Mouse (Mus musculus) liver, adult (tissue): ENCODE results near the gene Bend4.

ENCODE experiments used
- GATA4 ChIP-seq: IDR thresholded peaks from 2 replicates; pipeline ENCODE4 v1.6.1; 2014; ENCODE audit warnings: mild to moderate bottlenecking, low read length; ENCODE audit not compliant: insufficient replicate concordance

Bend4 gene

GRCm38 (mm10) chr5:67427443-67428360, at the start of gene Bend4:
Gene Bend4 (minus strand): TSS chr5:67428310.
- no peak for TF ChIP-seq GATA4

DNA sequence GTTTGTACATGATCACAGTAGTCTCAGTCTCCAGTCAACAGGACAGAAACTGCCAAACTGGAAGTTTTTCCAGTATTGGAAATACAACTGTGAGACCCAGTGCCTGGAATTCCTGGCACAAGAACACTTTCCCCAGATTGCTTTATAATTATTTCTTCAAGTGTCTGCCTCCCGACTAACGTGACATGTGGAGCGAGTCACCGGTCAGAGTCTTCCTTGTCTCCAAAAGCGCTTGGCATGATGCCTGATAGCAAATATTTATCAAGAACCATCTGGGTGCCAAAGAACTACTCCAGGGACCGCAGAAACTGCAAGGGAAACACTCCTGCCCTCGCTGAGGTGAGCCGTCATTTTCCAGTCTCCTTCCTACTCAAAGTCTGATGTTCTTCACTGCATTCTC, 45.6 kb upstream of the Bend4 start:
- TF ChIP-seq GATA4: no peak

DNA sequence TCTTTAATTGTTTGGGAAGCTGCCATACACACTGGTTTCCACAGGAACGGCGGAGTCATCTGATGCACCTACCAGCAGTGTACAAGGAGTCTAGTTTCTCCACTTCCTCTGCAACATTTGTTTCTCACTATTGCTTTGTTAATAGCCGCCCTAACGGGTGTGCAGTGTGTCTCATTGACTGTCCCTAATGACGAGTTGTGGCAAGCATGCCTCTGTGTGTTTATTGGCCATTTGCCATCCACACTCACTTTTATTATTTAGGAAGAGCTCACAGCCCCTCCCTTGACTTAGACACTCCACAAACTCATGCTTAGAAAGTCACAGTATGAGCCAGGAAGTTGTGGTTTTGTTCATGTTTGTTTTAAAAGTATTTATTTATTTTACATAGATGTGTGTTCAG, 45.0 kb upstream of the Bend4 start:
- TF ChIP-seq GATA4: no peak

DNA sequence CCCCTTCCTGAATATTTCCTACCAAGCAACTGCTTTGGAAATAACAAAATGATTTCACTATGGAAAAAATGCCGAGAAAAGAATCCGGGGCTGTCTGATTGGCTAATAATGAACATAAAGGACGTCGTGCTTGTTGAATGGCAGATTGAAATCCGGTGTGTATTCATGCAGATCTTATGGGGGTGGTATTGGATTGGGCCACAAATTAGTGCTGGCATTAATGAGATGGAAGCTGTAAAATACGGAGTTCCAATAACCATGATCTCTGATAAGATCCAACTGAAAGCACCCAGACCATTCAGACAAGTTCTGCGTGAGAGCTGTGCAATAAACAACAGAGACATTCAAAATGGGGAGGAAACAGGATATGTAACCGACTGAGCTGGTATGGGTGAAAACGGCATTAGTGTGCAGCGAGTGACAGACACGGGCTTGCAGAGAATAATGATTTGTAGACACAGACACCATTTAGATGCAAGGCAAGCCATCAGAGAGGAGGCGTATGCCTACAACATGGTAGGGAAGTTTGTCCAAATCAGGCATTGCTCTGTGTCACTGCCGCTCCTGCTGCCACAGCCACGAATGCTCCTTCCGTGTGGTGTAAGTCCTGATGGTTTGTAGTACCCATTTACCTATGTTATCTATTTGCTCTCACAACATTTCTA, 38.9 kb upstream of the Bend4 start:
- TF ChIP-seq GATA4: no peak

GRCm38 (mm10) chr5:67464899-67465298, 36.8 kb upstream of the Bend4 start:
- TF ChIP-seq GATA4: no peak

GRCm38 (mm10) chr5:67463636-67464035, 35.5 kb upstream of the Bend4 start:
- TF ChIP-seq GATA4: no peak

- no peak for TF ChIP-seq GATA4
These were observed 34.2 kb upstream of the Bend4 start for GRCm38 (mm10) chr5:67462331-67462730.

- no peak for TF ChIP-seq GATA4
These were observed 28.7 kb upstream of the Bend4 start for GRCm38 (mm10) chr5:67456841-67457240.

DNA sequence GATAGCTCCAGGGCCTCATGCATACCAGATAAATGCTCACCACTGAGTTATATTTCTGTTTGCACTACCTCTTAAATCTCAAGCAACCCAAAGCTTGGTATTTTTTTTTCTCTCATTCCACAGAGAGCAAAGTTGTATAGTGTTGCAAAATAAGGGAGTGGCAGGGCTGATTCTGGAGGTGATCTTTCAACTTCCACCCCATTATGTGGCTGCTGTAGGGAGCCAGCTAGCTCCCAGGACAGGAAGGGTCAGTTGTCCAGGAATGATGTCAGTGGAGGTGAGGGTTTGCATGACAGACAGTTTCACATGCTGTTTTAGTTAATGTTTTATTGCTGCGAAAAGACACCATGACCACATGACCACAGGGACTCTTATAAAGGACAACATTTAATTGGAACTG, 26.2 kb upstream of the Bend4 start:
- no peak for TF ChIP-seq GATA4

DNA sequence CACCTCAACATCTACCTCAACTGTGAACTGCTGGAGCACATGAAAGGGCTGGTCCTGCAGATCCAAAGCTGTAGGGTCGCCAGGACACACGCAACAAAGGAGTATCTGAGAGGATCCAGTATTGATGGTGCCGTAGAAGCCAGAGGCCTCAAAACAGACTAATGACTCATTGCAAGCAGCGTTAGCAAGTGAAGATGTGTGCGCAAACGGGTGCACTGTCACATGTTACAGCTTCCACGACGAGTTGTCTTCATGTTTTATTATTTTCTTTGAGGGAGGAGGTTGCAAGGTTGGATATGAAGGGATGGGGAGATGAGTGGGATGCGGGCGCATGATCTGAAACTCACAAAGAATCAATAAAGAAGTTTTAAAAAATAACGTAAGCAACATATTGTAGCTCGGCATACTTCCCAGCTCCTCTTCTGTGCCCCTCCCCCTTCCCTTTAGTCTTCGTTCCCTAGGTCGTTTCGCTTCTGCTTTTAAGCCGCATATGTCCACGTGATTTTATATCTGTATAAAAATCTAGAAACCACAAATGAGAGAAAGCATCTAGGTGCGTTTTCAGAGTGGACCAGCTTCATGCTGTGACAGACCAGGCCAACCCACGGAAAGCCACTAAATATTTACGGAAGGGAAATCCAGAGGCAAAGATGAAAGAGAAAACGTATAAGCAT, 22.0 kb upstream of the Bend4 start:
- no peak for TF ChIP-seq GATA4

DNA sequence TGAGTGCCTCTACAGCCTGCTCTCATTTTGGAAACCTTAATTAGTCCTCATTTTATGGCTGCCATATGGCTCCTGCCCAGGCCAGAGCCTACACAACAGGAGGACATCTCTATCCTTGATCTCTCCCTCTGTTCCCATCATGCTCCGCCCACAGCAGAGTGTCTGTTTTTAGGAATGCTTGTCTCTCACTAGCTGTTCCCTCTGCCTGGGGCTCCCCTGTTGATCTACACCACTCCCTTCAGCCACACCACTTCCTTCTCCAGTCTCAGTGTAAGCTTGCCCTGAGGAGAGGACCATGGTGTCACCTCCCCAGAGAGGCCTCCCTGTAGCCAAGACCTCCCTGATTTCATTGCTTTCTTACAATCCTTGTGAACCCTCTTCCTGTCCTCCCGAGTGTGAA, 18.4 kb upstream of the Bend4 start:
- TF ChIP-seq GATA4: no peak

- no peak for TF ChIP-seq GATA4
These were observed 16.3 kb upstream of the Bend4 start for GRCm38 (mm10) chr5:67444217-67445050.

- no peak for TF ChIP-seq GATA4
These were observed 14.8 kb upstream of the Bend4 start for GRCm38 (mm10) chr5:67442813-67443450.

DNA sequence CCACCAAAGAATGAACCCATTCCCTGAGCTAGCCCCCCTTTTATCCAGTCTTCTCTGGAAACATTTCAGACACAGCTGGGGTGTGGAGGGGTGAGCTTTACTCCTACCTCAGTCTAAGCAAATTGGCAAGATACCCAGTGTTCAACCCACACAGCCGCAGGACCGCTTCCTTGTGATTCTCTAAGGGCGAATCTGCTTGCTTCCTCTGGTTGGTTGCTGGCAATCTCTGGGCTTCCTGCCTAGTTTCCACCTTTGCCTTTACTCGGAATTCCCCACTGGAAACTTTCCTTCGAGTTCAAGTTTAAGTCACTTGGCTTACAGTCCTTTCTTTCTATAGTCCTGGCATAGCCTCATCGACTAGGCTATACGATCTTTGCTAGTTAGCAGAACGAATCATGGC, 12.5 kb upstream of the Bend4 start:
- 0 out of 2 replicates have a peak, but pooled peaks have one; percentile 9 for TF ChIP-seq GATA4
